Mouse (Mus musculus) cerebellum, adult 11 months (tissue): ENCODE data around the gene Tfe3.
"Not testable (repeated sequence)": the region's sequence is repeated elsewhere in the genome, so short reads cannot be mapped to it uniquely, and the experiment has no call there.

Experiments used
- DNase-seq: peaks from one replicate; pipeline ENCODE4 v3.0.0; 2022

The Tfe3 gene

DNA sequence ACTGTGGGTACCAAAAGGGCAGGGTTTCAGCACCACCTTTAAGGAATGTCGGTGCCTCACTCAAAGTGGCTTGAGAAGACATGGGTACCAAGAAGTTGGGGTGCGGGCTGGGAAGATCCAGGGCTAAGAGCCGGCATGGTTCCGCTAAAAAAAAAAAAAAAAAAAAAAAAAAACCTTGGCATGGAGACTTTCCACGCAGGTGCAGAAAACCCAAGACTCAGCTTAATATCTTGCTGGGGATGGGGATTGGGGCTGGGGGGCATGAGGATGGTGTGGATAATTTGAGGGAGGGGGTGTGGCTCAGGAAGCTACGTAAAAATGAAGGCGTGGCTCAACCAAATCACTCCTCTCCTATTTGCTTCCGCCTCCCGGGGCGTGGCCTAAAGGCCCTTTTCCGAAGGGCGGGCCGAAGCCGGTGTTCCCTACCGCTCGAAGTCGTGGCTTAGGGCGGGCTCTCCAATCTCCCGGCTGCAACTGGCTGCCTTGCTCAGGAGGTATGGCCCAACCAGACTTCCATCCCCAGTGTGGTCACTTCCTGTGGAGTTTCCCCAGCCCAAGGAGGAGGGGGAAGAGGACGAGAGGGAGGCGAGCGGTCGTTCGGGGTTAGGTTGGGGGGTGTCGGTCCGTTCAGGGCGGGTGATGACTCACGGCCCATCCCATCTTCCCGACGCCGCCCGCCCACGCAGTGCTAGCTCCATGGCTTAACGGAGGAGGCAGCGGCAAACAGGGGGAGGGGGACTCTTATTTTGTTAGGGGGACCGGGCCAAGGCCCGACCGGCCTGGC is at the start of gene Tfe3:
Gene Tfe3, plus strand, starts transcription at position 424 of the 784 bp plus-strand sequence.
- peak; percentile 89 for DNase-seq

GRCm38 (mm10) chrX:7713764-7714134 is 48.6 kb upstream of the Tfe3 start:
- DNase-seq = not testable (repeated sequence)

GRCm38 (mm10) chrX:7714135-7714899 is 48.0 kb upstream of the Tfe3 start, which contains the start of gene Wdr45:
TSS of gene Wdr45 (plus strand) at chrX:7714333.
- DNase-seq = peak; percentile 93

GRCm38 (mm10) chrX:7716058-7716457 is 46.3 kb upstream of the Tfe3 start:
- not testable (repeated sequence) for DNase-seq

DNA sequence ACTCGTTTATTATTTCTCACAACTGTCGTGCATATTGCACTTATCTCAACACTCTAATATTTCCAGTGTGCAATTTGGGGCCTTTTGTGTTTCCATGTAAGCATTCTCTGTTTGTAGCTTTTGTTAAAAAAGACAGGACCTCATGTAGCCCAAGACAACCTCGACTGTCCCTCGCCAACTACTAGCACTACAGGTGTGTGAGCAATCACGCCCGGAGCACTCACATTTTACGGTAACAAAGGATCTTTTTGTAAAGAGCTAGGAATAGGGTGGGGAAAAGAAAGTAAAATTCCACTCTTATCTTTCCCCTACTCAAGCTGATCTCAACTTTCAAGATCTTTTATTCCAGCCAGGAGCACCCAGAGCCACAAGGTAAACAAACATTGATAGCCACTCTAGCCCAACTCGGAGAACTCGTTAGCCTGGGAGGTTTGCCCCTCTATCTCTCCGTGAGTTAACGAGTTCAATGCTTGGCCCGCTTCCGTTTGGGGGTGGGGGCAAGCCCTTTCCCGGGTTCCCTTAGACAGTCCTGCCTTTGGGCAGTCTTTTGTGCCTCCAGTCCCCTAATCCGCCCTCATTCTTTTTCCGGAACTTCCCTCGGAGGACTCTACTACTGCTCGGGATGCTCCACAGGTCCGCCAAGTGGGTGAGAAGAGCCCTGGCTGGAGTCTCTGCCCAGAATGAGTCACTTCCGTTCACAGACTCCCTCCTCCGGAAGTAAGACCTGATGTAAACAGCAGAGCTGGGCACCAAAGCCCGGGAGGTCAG is 40.7 kb upstream of the Tfe3 start, which contains the start of gene Gm45208:
Gene Gm45208, plus strand, starts transcription at position 732 of the 768 bp plus-strand sequence.
- peak; percentile 58 for DNase-seq

- no peak for DNase-seq
Measured at GRCm38 (mm10) chrX:7722282-7722611, 40.1 kb upstream of the Tfe3 start.

DNA sequence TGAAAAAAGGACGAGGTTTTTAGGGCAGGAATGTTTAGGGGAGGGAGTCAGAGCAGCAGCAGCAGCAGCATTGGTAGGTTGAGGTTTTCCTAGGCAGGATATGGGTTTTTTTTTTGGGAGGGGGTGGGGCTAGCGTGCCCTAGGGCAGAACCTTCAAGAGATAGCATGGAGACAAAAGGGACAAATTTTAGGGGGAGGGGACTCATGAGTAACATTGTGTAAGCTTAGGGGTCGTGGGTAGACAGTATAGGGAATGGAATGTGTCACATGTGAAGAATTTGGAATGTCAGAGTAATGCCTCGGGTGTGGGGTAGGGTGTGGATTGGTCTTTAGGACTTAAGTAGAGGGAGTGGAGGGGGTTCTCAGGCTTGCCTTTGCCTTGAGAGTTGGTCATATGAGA is 39.7 kb upstream of the Tfe3 start:
- no peak for DNase-seq

DNA sequence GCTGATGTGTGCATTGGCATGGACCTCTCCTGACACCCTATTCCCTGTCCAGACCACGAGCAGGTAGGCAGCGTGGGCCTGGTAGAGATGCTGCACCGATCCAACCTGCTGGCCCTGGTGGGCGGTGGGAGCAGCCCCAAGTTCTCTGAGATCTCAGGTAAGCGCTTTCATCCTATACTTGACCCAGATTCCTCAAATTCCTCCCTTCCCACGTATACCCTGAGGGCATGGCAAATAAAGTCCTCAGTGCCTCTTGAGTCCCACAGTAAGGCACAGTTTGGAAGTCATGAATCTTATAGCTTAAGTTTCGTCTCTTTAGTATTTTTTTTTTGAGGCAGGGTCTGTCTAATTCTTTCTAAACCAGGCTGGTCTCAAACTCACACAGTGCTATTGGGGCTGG is 38.2 kb upstream of the Tfe3 start:
- DNase-seq = no peak

GRCm38 (mm10) chrX:7725841-7726240 is 36.5 kb upstream of the Tfe3 start:
- DNase-seq = no peak

- no peak for DNase-seq
Measured at GRCm38 (mm10) chrX:7727176-7727575, 35.2 kb upstream of the Tfe3 start.

DNA sequence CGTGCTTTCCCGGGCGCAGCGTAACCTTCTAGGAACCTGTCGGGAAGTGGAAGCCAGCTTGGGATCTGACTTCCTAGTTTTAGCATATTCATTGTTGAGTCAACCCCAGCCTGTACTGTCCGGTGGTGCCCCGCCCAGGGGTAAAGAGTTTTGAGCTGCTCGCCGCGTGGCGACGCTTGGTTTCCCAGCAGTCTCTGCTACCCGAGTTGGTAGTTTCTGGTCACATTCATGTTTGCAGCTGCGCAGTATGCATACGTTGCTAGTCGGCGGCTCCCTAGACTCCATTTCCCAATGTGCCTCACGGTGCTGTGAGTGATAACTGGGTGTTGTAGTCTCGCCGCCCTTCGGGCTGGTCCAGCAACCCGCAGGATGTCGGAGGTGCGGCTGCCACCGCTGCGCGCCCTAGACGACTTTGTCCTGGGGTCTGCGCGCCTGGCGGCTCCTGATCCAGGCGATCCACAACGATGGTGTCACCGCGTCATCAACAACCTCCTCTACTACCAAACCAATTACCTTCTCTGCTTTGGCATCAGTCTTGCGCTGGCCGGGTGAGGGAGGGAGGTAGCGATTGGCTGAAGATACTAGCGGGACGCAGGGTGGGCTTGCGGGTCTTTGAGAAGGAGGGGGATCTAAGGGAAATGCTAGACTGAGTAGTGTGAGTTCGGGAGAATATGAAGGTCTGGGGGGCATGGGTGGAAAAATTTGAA is 34.0 kb upstream of the Tfe3 start, which contains the start of gene Praf2:
Gene Praf2, plus strand, starts transcription at position 225 of the 707 bp plus-strand sequence.
- DNase-seq = peak; percentile 68

GRCm38 (mm10) chrX:7728922-7729265 is 33.5 kb upstream of the Tfe3 start:
- no peak for DNase-seq

- no peak for DNase-seq
Measured at GRCm38 (mm10) chrX:7733571-7734156, 28.7 kb upstream of the Tfe3 start.

- DNase-seq = peak; percentile 81
Measured at GRCm38 (mm10) chrX:7739336-7740081, 22.9 kb upstream of the Tfe3 start.

GRCm38 (mm10) chrX:7740082-7740819 is 22.1 kb upstream of the Tfe3 start:
- DNase-seq = no peak

- DNase-seq = peak; percentile 48
Measured at GRCm38 (mm10) chrX:7741103-7741502, 21.3 kb upstream of the Tfe3 start.

GRCm38 (mm10) chrX:7743470-7743869 is 18.9 kb upstream of the Tfe3 start:
- no peak for DNase-seq

DNA sequence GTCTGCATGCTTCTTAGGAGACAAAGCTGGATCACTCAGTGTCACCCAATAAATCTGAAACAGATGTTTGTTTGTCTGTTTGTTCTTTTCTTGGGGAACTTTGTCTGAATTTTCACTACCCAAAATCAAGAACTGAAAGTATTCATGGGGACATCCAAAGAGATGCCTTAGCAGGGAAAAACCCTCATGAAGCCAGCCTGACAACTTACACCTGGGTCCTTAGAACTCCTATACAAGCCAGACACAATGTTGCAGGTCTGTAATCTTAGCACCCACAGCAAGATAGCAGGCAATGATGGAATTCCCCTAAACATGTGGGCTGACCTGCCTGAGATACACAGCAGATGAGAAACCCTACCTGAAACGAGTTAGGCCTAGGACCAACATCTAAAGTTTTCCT is 17.4 kb upstream of the Tfe3 start:
- no peak for DNase-seq

GRCm38 (mm10) chrX:7745429-7745828 is 16.9 kb upstream of the Tfe3 start:
- no peak for DNase-seq

DNA sequence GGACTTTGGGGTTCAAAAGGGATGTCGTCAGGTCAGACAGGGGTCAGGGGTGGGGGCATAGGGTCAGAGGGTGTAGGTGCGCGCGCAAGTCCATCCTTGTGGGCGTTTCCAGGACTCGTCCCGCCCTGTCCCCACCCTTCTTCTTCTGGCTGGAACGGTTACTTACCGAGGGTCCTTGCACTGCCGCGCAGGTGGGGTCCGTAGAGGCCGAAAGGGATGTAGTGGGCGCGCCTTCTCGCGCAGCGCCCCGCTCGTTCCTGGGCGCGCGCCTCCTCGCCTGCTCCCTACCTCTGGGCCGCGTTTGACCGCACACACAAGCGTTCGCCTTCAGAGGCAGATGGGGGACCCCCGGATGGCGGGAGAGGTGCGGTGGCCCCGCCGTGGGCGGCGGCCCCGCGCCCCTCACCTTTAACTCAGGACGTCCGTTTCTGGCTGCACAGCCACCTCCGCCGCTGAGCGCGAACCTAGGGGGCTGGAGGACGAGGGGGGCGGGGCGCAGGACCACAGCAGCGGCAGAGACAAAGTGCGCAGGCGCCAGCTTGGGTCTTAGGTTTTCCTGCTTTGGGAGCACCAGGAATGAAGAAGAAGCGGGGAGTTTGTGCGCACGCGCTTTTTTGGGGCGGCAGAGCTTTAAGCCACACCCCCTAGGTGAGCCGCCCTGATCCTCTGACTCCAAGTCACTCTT is 11.8 kb upstream of the Tfe3 start, which contains the start of gene Ccdc120:
Gene Ccdc120, minus strand, starts transcription at position 474 of the 685 bp plus-strand sequence.
- peak; percentile 77 for DNase-seq
